ENCODE assay signal across 7 mouse cellular contexts in genomic region chr5:36747794-36748535, GRCm38 (mm10). TPM values are rescaled to one million over a fixed set of nuclear protein-coding genes. Genes with fewer than 3 reads are reported as not detected.
DNase-seq lines count a peak whose midpoint lies in the region; ATAC-seq and TF ChIP-seq lines count a peak whose summit lies in the region.

No protein-coding gene starts in this region.

- H3K36me3 ChIP-seq in lung, postnatal 0 days (ENCODE audit: insufficient read depth, low read length): no peaks in the 10 kb centered on the region
- H3K36me3 ChIP-seq in liver, embryonic 16.5 days (ENCODE audit: control insufficient read depth, insufficient read depth): no peaks in the 10 kb centered on the region

- H3K4me1 ChIP-seq in lung, postnatal 0 days (ENCODE audit: insufficient read depth, low read depth, low read length): peaks cover 8% of the 10 kb centered on the region; the same call in 1 of the 2 replicates
- H3K4me1 ChIP-seq in cortical plate, adult 2 months (ENCODE audit: control insufficient read depth, insufficient read depth, low read length): peaks cover 3% of the 10 kb centered on the region; the same call in 1 of the 2 replicates
- H3K4me1 ChIP-seq in liver, embryonic 16.5 days (ENCODE audit: control insufficient read depth, low read depth, low read length): peaks cover 19% of the 10 kb centered on the region

- TF ChIP-seq EP300 in lung, postnatal 0 days (IDR thresholded peaks at IDR 0.05): no peak

- H3K9ac ChIP-seq in lung, postnatal 0 days (replicated peaks; ENCODE audit: low read depth): peak overlapping the region; percentile 79
- H3K9ac ChIP-seq in liver, embryonic 16.5 days (ENCODE audit: low read depth, low read length): peak overlapping the region; percentile 92

- H3K27ac ChIP-seq in lung, postnatal 0 days (ENCODE audit: low read length): peak overlapping the region; percentile 54; the same call in 1 of the 2 replicates
- H3K27ac ChIP-seq in cortical plate, adult 2 months (ENCODE audit: insufficient read depth, low read length): no peak overlapping the region
- H3K27ac ChIP-seq in liver, embryonic 16.5 days (ENCODE audit: low read length): peak overlapping the region; percentile 61

- peak overlapping the region; percentile 99 for H3K4me2 ChIP-seq in lung, postnatal 0 days (replicated peaks; ENCODE audit: low read depth, low read length)
- H3K4me2 ChIP-seq in liver, embryonic 16.5 days (ENCODE audit: low read depth, low read length): peak overlapping the region; percentile 94

- peak overlapping the region; percentile 91 for H3K4me3 ChIP-seq in lung, postnatal 0 days (ENCODE audit: low read depth, low read length)
- H3K4me3 ChIP-seq in cortical plate, adult 2 months (ENCODE audit: insufficient read depth, low read length): peak overlapping the region; percentile 88
- H3K4me3 ChIP-seq in liver, embryonic 16.5 days (ENCODE audit: low read depth, low read length): peak overlapping the region; percentile 94

- no peak for DNase-seq in lung, postnatal 0 days (ENCODE audit: low spot score)
- DNase-seq in lung, postnatal 14 days: no peak
- DNase-seq in heart, postnatal 4 days: peak; percentile 25
- DNase-seq in testis, postnatal 10 days (ENCODE audit: low spot score): peak; percentile 63
- no peak for DNase-seq in layer of hippocampus, adult 9-11 months

- no peak for TF ChIP-seq POLR2A in cortical plate, adult 2 months (IDR thresholded peaks at IDR 0.05; ENCODE audit: extremely low read depth, insufficient read depth, low read length)

- no peak for TF ChIP-seq CTCF in lung, postnatal 0 days (IDR thresholded peaks at IDR 0.05)
- TF ChIP-seq CTCF in cortical plate, adult 2 months (IDR thresholded peaks at IDR 0.05; ENCODE audit: extremely low read depth, insufficient read depth, low read length): no peak

- no peaks in the 10 kb centered on the region for H3K27me3 ChIP-seq in lung, postnatal 0 days (replicated peaks; ENCODE audit: insufficient read depth, low read length)
- H3K27me3 ChIP-seq in liver, embryonic 16.5 days (ENCODE audit: control insufficient read depth, insufficient read depth, low read depth, low read length): no peaks in the 10 kb centered on the region

- ATAC-seq in lung, postnatal 0 days: peak; percentile 74
- peak; percentile 75 for ATAC-seq in liver, embryonic 16.5 days (ENCODE audit: low read depth)

- 3% methylated on average over 70 of the region's 76 CpGs for WGBS in lung, postnatal 0 days
- 1% methylated on average over 75 of the region's 76 CpGs for WGBS in liver, embryonic 16.5 days (ENCODE audit: insufficient replicate concordance)

- no peaks in the 10 kb centered on the region for H3K9me3 ChIP-seq in lung, postnatal 0 days (ENCODE audit: low read length)
- no peaks in the 10 kb centered on the region for H3K9me3 ChIP-seq in liver, embryonic 16.5 days (replicated peaks; ENCODE audit: control insufficient read depth, low read length)

RNA-seq across cellular contexts. Expression of gene Bloc1s4, which starts 0.5 kb away (rescaled TPM):
- polyA plus RNA-seq in lung, postnatal 0 days (2015; fragmentation: Nextera tagmentation; extraction: Ambion mirVana): 26.8 and 28.3 TPM in 2 replicates
- polyA plus RNA-seq in cortical plate, adult 2 months (2012; rRNA removed): 22.2 and 22.7 TPM in 2 replicates
- total RNA-seq in heart, postnatal 4 days (2021): 10 to 100 TPM; 11.6 to 13.7 TPM
- 11.3 and 12.6 TPM in 2 replicates for polyA plus RNA-seq in liver, embryonic 16.5 days (2015; fragmentation: Nextera tagmentation; extraction: Ambion mirVana)

RNA-seq across cellular contexts. Expression of gene Mrfap1, which starts 48.6 kb away (rescaled TPM):
- 281 and 298 TPM in 2 replicates for polyA plus RNA-seq in lung, postnatal 0 days (2015; fragmentation: Nextera tagmentation; extraction: Ambion mirVana)
- 302 and 325 TPM in 2 replicates for polyA plus RNA-seq in cortical plate, adult 2 months (2012; rRNA removed)
- 100 to 1,000 TPM; 306 to 323 TPM for total RNA-seq in heart, postnatal 4 days (2021)
- polyA plus RNA-seq in liver, embryonic 16.5 days (2015; fragmentation: Nextera tagmentation; extraction: Ambion mirVana): 106 and 110 TPM in 2 replicates

RNA-seq across cellular contexts. Expression of gene D5Ertd579e, which starts 52.1 kb away (rescaled TPM):
- polyA plus RNA-seq in lung, postnatal 0 days (2015; fragmentation: Nextera tagmentation; extraction: Ambion mirVana): 13.1 and 14.6 TPM in 2 replicates
- 50.8 TPM in 2 replicates for polyA plus RNA-seq in cortical plate, adult 2 months (2012; rRNA removed)
- total RNA-seq in heart, postnatal 4 days (2021): 100 to 1,000 TPM; 101 to 105 TPM
- 22.6 and 23.2 TPM in 2 replicates for polyA plus RNA-seq in liver, embryonic 16.5 days (2015; fragmentation: Nextera tagmentation; extraction: Ambion mirVana)

Comparison
In these comparisons a context has a peak if more than half of its experiments do, and no peak if none do; other contexts are left out.
1. DNase-seq: peak in heart, postnatal 4 days (single experiment) and testis, postnatal 10 days (single experiment); none in lung, postnatal 0 days (single experiment), lung, postnatal 14 days (single experiment) and layer of hippocampus, adult 9-11 months (single experiment).
2. Peak in every context shown above with its lines, with median percentiles within 50 percentile points of each other: H3K4me3 ChIP-seq.